Mouse (Mus musculus) limb, embryonic 14.5 days (tissue): ENCODE data around the gene Nutf2-ps1. TPM values are rescaled to one million over a fixed set of nuclear protein-coding genes. Genes with fewer than 3 reads are reported as not detected.

ENCODE experiments used
- ATAC-seq: fragments of 200-750 bp; cut with Nextera tagmentation; 2 replicates; pipeline ENCODE4 v1.8.0; 2017; ENCODE audit warnings: low read depth, moderate number of reproducible peaks, moderate TSS enrichment; ENCODE audit not compliant: low FRiP score
- DNase-seq: peaks from one replicate; pipeline ENCODE4 v3.0.0-alpha.2; 2015; ENCODE audit warnings: low spot score
- H3K27ac ChIP-seq: fragments of 300-500 bp; sonication (generic); replicated peaks from 2 replicates; pipeline ENCODE4 v1.5.1; 2014; ENCODE audit warnings: low read depth, mild to moderate bottlenecking, low read length, moderate library complexity, mixed read lengths
- H3K27me3 ChIP-seq: fragments of 300-500 bp; sonication (generic); 2 replicates; pipeline ENCODE4 v1.6.1; 2014; ENCODE audit warnings: low read length, mixed read lengths; ENCODE audit not compliant: control insufficient read depth, insufficient read depth
- H3K36me3 ChIP-seq: fragments of 300-500 bp; sonication (generic); 2 replicates; pipeline ENCODE4 v1.6.1; 2014; ENCODE audit warnings: mild to moderate bottlenecking, low read length, moderate library complexity, mixed read lengths; ENCODE audit not compliant: control insufficient read depth, insufficient read depth
- H3K4me1 ChIP-seq: fragments of 300-500 bp; sonication (generic); 2 replicates; pipeline ENCODE4 v1.6.1; 2014; ENCODE audit warnings: antibody characterized with exemption, low read length, mixed read lengths; ENCODE audit not compliant: control insufficient read depth, insufficient read depth
- H3K4me2 ChIP-seq: fragments of 300-500 bp; sonication (generic); replicated peaks from 2 replicates; pipeline ENCODE4 v1.6.1; 2014; ENCODE audit warnings: low read depth, mild to moderate bottlenecking, low read length, moderate library complexity; ENCODE audit not compliant: severe bottlenecking
- H3K4me3 ChIP-seq: fragments of 300-500 bp; sonication (generic); replicated peaks from 2 replicates; pipeline ENCODE4 v1.5.1; 2014; ENCODE audit warnings: low read length
- H3K9ac ChIP-seq: fragments of 300-500 bp; sonication (generic); 2 replicates; pipeline ENCODE4 v1.6.1; 2014; ENCODE audit warnings: mild to moderate bottlenecking, low read depth, low read length, moderate library complexity; ENCODE audit not compliant: severe bottlenecking
- H3K9me3 ChIP-seq: fragments of 300-500 bp; sonication (generic); 2 replicates; pipeline ENCODE4 v1.6.1; 2016; ENCODE audit warnings: low read length; ENCODE audit not compliant: control insufficient read depth
- POLR2A ChIP-seq: fragments of 200-500 bp; IDR thresholded peaks from 2 replicates; pipeline ENCODE4 v1.8.0; 2012; ENCODE audit warnings: inconsistent platforms, mild to moderate bottlenecking, moderate library complexity, borderline replicate concordance; ENCODE audit not compliant: insufficient read depth, insufficient read length; ENCODE audit errors: extremely low read depth
- WGBS: fragments of 180-500 bp; shearing (Covaris S2); extraction: QIAGEN DNeasy Blood & Tissue Kit; methylation state at CpG from one replicate; pipeline ENCODE4 v1.1.7; 2014; 5-methylcytosine and 5-hydroxymethylcytosine counted together
- polyA plus RNA-seq, 2 experiments: library from polyadenylated mRNA; depleted of rRNA in 1 of 2; stranded (reverse) in 1 of 2; unstranded in 1 of 2; fragments of >200 nt; fragmentation: Nextera tagmentation in 1 of 2; extraction: Ambion mirVana in 1 of 2; gene quantifications; 2 replicates each; pipeline versions ENCODE4 v1.2.1 to v1.2.3; 2012 to 2014

Gene Nutf2-ps1
- polyA plus RNA-seq, 2 experiments: 52.1 to 300 TPM

- Histone ChIP-seq H3K9me3 (no peaks in the 10 kb centered on the region), H3K4me1 (no peaks in the 10 kb centered on the region; the same call in 1 of the 2 replicates), H3K4me2 (no peak overlapping the region), H3K36me3 (no peaks in the 10 kb centered on the region), H3K27ac (no peak overlapping the region), H3K4me3 (no peak overlapping the region), H3K27me3 (no peaks in the 10 kb centered on the region), H3K9ac (no peak overlapping the region)
- no peak for ATAC-seq
- no peak for TF ChIP-seq POLR2A
- DNase-seq: no peak
- 75% methylated on average over 12 of the region's 12 CpGs for WGBS
Measured at GRCm38 (mm10) chr19:53550972-53551371, 37.9 kb downstream of the Nutf2-ps1 start.

- H3K4me1 ChIP-seq: no peaks in the 10 kb centered on the region
- no peaks in the 10 kb centered on the region for H3K27me3 ChIP-seq
- H3K9ac ChIP-seq: no peak overlapping the region
- no peaks in the 10 kb centered on the region for H3K9me3 ChIP-seq
- H3K27ac ChIP-seq: no peak overlapping the region
- no peak for TF ChIP-seq POLR2A
- H3K4me2 ChIP-seq: no peak overlapping the region
- DNase-seq: no peak
- no peak overlapping the region for H3K4me3 ChIP-seq
- 56% methylated on average over 8 of the region's 8 CpGs for WGBS
- no peak for ATAC-seq
- no peaks in the 10 kb centered on the region for H3K36me3 ChIP-seq
Measured at GRCm38 (mm10) chr19:53547597-53547996, 41.3 kb downstream of the Nutf2-ps1 start.

- Histone ChIP-seq H3K4me1 (no peaks in the 10 kb centered on the region), H3K9me3 (no peaks in the 10 kb centered on the region), H3K36me3 (no peaks in the 10 kb centered on the region), H3K27ac (no peak overlapping the region), H3K9ac (no peak overlapping the region), H3K4me2 (no peak overlapping the region), H3K27me3 (no peaks in the 10 kb centered on the region), H3K4me3 (no peak overlapping the region)
- ATAC-seq (no peak), DNase-seq (no peak)
- TF ChIP-seq POLR2A: no peak
- WGBS: 65% methylated on average over 4 of the region's 4 CpGs
Measured at GRCm38 (mm10) chr19:53544923-53545561, 43.8 kb downstream of the Nutf2-ps1 start.

- WGBS: 20% methylated on average over 5 of the region's 5 CpGs
- Histone ChIP-seq H3K36me3 (no peaks in the 10 kb centered on the region), H3K9ac (no peak overlapping the region), H3K4me1 (no peaks in the 10 kb centered on the region), H3K27me3 (no peaks in the 10 kb centered on the region), H3K9me3 (no peaks in the 10 kb centered on the region), H3K27ac (no peak overlapping the region), H3K4me2 (no peak overlapping the region), H3K4me3 (no peak overlapping the region)
- no peak for TF ChIP-seq POLR2A
- ATAC-seq (no peak), DNase-seq (no peak)
Measured at GRCm38 (mm10) chr19:53543602-53544001, 45.3 kb downstream of the Nutf2-ps1 start.

GRCm38 (mm10) chr19:53539296-53539695, 49.6 kb downstream of the Nutf2-ps1 start:
- no peak for DNase-seq
- no peak for ATAC-seq
- no peak overlapping the region for H3K4me2 ChIP-seq
- H3K9ac ChIP-seq: no peak overlapping the region
- H3K27me3 ChIP-seq: no peaks in the 10 kb centered on the region
- H3K27ac ChIP-seq: no peak overlapping the region
- no peaks in the 10 kb centered on the region for H3K9me3 ChIP-seq
- no peaks in the 10 kb centered on the region for H3K4me1 ChIP-seq
- no peaks in the 10 kb centered on the region for H3K36me3 ChIP-seq
- TF ChIP-seq POLR2A: no peak
- WGBS: 72% methylated on average over 3 of the region's 3 CpGs
- no peak overlapping the region for H3K4me3 ChIP-seq
